Mouse (Mus musculus): ENCODE measurements at regions not wholly inside any gene's neighbourhood (a gene's known extent, or its start where the extent isn't known, plus 50 kb on each side); places are given as distances from the start of the nearest gene placed in this dataset.

DNA sequence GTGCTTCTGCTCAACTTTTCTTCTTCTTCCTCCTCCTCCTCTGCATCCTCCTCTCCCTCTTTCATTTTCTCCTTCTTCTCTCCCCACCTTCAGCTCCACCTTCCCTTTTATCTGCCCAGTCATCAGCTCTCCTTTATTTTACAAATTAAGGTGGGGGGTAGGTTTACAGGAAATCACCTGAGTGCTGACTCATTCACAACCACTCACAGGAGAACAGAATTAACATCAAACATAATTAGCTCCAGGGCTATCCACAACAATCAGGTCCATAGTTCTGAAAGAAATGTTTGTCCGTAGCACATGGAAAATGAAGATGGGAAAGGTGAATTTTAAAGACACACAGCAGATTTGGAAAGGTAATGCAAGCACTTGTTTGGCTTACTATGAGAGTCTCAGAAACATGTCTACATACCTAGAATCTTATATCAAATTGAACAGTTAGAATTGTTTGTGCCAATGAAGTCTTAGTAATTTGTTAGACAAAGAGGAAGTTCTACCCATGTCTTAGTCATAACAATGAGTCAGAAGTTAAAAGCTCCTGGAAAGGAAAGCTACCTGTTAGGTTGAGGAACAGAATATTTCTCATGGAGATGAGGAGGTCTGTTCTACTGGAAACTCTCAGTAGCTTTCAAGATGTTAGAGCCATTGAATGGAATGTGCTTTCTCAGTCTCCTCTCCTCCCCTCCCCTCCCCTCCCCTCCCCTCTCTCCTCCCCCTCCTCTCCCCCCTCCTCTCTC lies 108.8 kb upstream of the Tgfbr2 start:
- Histone ChIP-seq H3K4me3 (no peak overlapping the region), H3K27me3 (no peaks in the 10 kb centered on the region), H3K4me1 (no peaks in the 10 kb centered on the region), H3K9me3 (no peaks in the 10 kb centered on the region), H3K27ac (replicated peaks) (no peak overlapping the region), H3K4me2 (replicated peaks) (no peak overlapping the region), H3K9ac (replicated peaks) (no peak overlapping the region), H3K36me3 (no peaks in the 10 kb centered on the region)
- WGBS = 88% methylated on average over 1 of the region's 1 CpGs
- ATAC-seq (replicated peaks) = no peak

DNA sequence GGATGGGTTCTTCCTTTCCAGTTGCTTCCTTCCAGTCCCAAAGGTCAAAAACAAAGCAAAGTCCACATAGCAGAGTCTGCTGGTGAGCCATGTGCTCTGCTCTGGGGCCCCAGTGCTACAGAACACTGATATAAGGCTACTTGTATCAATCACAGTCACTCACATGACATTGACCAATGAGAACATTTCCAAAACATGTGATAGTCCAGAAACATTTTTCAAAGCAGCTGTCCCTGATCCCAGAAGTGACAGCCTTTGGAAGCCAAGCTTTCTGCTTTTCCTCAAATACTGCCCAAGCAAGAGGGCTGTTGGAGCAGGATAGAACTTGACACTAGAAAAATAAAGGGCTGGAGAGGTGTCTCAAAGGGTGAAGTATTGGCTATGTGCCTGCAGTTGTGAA lies 106.5 kb upstream of the Tgfbr2 start:
- no peak for ATAC-seq (replicated peaks)
- no peak overlapping the region for H3K9ac ChIP-seq (replicated peaks)
- H3K27me3 ChIP-seq = no peaks in the 10 kb centered on the region
- no peaks in the 10 kb centered on the region for H3K36me3 ChIP-seq
- no peak overlapping the region for H3K4me2 ChIP-seq (replicated peaks)
- no peaks in the 10 kb centered on the region for H3K9me3 ChIP-seq
- H3K4me3 ChIP-seq = no peak overlapping the region
- H3K27ac ChIP-seq (replicated peaks) = no peak overlapping the region
- H3K4me1 ChIP-seq = no peaks in the 10 kb centered on the region

DNA sequence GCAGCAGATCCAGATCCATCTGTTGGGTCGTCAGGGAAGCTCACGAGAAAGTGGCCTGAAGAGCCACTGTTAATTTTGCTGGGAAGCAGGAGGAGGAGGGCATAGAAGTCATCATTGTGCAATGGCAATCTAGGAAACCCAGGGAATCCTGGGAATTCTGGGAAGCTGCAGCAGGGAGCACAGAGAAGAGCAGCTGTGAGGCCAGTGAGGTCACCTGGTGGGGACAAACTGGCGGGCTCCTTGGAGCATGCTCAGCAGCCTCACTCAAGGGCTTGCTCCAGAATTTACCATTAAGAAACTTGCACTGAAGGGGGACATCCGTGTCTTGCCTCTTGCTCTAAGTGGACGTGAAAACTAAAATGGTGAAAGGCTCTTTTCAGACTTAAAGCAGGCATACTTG lies 105.0 kb upstream of the Tgfbr2 start:
- Histone ChIP-seq H3K4me1 (no peaks in the 10 kb centered on the region), H3K27me3 (no peaks in the 10 kb centered on the region), H3K9me3 (no peaks in the 10 kb centered on the region), H3K27ac (replicated peaks) (no peak overlapping the region), H3K36me3 (no peaks in the 10 kb centered on the region), H3K4me3 (no peak overlapping the region), H3K4me2 (replicated peaks) (no peak overlapping the region), H3K9ac (replicated peaks) (no peak overlapping the region)
- 89% methylated on average over 5 of the region's 5 CpGs for WGBS
- ATAC-seq (replicated peaks) = no peak

DNA sequence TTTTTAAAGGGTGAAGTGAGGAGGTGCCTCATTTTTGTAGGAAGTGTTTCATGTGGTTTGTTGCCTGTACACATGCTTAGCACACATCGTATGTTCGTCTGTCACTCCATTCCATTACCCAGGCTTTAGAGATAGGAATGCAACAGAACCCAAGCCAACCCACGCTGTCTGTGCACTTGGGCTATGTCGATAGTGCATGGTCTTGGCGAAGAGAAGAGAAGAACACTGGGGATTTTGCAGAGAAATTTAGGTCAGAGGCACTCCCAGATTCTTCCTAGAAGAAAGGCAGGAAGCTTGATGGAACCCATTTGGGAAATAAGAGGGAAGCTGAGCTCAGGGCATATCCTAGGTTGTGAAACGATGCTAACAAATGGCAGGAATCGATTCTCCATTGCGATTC lies 103.7 kb upstream of the Tgfbr2 start:
- no peaks in the 10 kb centered on the region for H3K9me3 ChIP-seq
- no peaks in the 10 kb centered on the region for H3K4me1 ChIP-seq
- no peak overlapping the region for H3K4me2 ChIP-seq (replicated peaks)
- no peak for ATAC-seq (replicated peaks)
- no peak overlapping the region for H3K4me3 ChIP-seq
- no peak overlapping the region for H3K27ac ChIP-seq (replicated peaks)
- no peak overlapping the region for H3K9ac ChIP-seq (replicated peaks)
- 94% methylated on average over 8 of the region's 8 CpGs for WGBS
- no peaks in the 10 kb centered on the region for H3K27me3 ChIP-seq
- H3K36me3 ChIP-seq = no peaks in the 10 kb centered on the region

DNA sequence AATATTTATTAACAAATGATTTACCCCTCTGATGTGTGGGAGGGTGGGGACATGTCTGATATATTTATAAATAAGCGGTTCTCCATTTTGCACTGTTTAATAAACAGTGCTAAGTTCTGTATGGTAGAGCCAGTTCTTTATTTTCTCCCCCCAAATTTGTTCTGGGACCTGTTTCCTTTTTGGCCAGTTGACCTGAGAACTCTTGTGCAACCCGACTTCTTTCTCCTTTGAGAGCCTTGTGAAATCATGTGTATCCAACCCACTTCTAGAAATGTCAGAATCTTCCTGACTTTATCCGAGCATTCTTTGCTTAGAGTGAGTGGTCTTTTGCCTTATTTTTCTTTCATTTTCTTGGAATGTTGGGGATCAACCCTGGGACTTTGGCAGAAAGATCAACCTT lies 102.6 kb upstream of the Tgfbr2 start:
- no peak overlapping the region for H3K4me3 ChIP-seq
- H3K9ac ChIP-seq (replicated peaks) = no peak overlapping the region
- no peaks in the 10 kb centered on the region for H3K36me3 ChIP-seq
- WGBS = 87% methylated on average over 3 of the region's 3 CpGs
- ATAC-seq (replicated peaks) = no peak
- H3K4me2 ChIP-seq (replicated peaks) = no peak overlapping the region
- no peaks in the 10 kb centered on the region for H3K27me3 ChIP-seq
- no peaks in the 10 kb centered on the region for H3K4me1 ChIP-seq
- no peak overlapping the region for H3K27ac ChIP-seq (replicated peaks)
- no peaks in the 10 kb centered on the region for H3K9me3 ChIP-seq

DNA sequence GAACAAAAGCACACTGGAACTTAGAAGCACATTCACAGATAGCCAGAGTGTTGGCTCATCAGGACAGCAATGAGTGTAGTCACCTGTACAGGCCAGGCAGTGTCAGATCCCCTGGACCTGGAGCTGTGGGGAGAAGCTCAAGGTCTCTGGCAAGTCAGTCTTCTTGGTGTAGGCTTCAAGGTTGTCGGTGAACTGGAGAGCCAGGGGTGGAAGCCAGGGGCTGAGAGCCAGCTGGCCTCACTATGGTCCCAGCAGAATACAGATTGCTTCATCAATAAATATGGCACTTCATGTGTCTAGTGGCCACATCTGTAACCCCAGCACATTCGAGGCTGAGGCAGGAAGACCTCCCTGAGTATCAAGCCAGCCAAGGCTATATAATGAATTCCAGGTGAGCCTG lies 101.0 kb upstream of the Tgfbr2 start:
- Histone ChIP-seq H3K36me3 (no peaks in the 10 kb centered on the region), H3K4me1 (no peaks in the 10 kb centered on the region), H3K4me2 (replicated peaks) (no peak overlapping the region), H3K9ac (replicated peaks) (no peak overlapping the region), H3K4me3 (no peak overlapping the region), H3K27ac (replicated peaks) (no peak overlapping the region), H3K9me3 (no peaks in the 10 kb centered on the region), H3K27me3 (no peaks in the 10 kb centered on the region)
- no peak for ATAC-seq (replicated peaks)
- WGBS = 82% methylated on average over 2 of the region's 2 CpGs

DNA sequence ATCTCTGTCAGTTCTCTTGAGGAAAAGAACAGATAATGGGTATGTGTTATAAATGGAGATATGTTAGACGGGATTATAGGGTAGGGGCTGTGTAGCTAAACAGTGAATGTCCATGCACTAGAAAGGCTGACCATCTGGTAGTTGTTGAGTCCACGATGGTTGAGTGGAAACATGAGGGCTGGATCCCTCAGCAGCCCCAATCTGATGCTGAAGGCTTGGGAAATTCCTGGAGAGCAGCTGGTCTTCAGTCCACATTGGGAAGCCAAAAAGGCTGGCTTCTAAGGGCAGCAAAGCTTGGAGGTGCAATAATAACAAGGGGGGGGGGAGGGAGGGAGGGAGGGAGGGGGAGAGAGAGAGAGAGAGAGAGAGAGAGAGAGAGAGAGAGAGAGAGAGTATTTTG lies 97.3 kb upstream of the Tgfbr2 start:
- H3K27me3 ChIP-seq = no peaks in the 10 kb centered on the region
- 81% methylated on average over 2 of the region's 2 CpGs for WGBS
- no peaks in the 10 kb centered on the region for H3K4me1 ChIP-seq
- H3K36me3 ChIP-seq = no peaks in the 10 kb centered on the region
- no peak overlapping the region for H3K27ac ChIP-seq (replicated peaks)
- H3K9me3 ChIP-seq = no peaks in the 10 kb centered on the region
- ATAC-seq (replicated peaks) = no peak
- no peak overlapping the region for H3K9ac ChIP-seq (replicated peaks)
- no peak overlapping the region for H3K4me3 ChIP-seq
- H3K4me2 ChIP-seq (replicated peaks) = no peak overlapping the region

DNA sequence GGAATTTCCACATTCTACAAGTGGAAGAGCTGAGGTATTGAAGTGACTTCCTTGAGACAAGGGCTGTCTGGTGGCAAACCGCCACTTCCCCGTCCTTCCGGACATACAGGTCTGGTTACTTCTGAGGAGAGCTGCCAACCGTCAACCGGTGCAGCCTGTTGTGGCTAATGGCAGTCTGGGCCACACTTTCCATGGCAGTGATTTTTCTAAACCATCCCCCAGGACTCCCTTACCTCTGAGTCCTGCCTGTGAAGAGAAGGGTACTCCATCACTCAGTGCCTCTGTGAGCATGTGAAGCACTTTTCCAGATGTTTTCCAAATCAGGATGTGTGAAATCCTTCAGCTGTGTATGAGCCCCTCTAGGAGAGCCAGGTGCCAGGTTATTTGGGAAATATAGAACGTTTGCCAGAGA lies 95.3 kb upstream of the Tgfbr2 start:
- no peak overlapping the region for H3K4me3 ChIP-seq
- no peaks in the 10 kb centered on the region for H3K9me3 ChIP-seq
- no peaks in the 10 kb centered on the region for H3K27me3 ChIP-seq
- H3K27ac ChIP-seq (replicated peaks) = no peak overlapping the region
- no peak overlapping the region for H3K9ac ChIP-seq (replicated peaks)
- H3K4me1 ChIP-seq = no peaks in the 10 kb centered on the region
- no peak for ATAC-seq (replicated peaks)
- H3K4me2 ChIP-seq (replicated peaks) = no peak overlapping the region
- 87% methylated on average over 6 of the region's 6 CpGs for WGBS
- H3K36me3 ChIP-seq = no peaks in the 10 kb centered on the region

DNA sequence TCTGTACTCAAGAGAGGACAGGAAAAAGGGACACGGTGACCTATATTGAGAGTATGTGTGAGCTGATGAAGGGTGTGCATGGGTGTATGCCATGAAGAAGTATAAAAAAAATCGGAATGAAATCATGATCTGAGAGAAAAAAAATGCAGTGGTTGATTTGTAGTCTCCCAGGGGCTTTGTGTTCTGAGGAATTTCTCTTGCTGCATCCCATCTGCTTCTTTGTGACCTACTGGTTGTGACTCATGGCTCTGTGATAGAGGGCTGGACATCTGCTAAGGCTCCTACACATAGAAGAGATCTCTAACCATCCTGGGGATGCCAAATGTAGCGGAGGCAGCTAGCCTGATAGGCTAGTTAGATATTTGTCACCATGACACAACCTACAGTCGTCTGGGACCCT lies 92.3 kb upstream of the Tgfbr2 start:
- Histone ChIP-seq H3K9me3 (no peaks in the 10 kb centered on the region), H3K27me3 (no peaks in the 10 kb centered on the region), H3K4me2 (replicated peaks) (no peak overlapping the region), H3K4me1 (no peaks in the 10 kb centered on the region), H3K4me3 (no peak overlapping the region), H3K27ac (replicated peaks) (no peak overlapping the region), H3K9ac (replicated peaks) (no peak overlapping the region), H3K36me3 (no peaks in the 10 kb centered on the region)
- no peak for ATAC-seq (replicated peaks)
- WGBS = 93% methylated on average over 4 of the region's 4 CpGs

DNA sequence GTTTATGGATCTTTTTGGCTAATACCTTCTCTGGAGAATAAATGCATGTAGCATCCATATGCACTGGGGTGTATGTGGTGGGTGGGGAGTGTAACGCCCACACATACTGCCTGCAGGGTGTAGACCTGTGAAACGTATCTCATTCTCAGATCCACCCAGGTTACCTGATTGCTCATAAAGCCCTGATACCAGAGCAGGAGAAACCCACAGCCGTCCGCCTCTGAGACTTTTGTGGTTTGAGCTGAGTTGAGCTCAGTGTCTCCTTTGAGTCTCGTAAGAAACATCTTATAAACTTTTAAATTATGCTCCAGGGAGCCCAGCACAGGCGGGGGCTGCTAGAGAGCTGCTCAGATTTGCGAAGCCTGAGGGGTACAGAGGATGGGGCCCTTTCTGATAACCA lies 88.7 kb upstream of the Tgfbr2 start:
- WGBS = 87% methylated on average over 7 of the region's 7 CpGs
- ATAC-seq (replicated peaks) = no peak
- no peaks in the 10 kb centered on the region for H3K9me3 ChIP-seq

DNA sequence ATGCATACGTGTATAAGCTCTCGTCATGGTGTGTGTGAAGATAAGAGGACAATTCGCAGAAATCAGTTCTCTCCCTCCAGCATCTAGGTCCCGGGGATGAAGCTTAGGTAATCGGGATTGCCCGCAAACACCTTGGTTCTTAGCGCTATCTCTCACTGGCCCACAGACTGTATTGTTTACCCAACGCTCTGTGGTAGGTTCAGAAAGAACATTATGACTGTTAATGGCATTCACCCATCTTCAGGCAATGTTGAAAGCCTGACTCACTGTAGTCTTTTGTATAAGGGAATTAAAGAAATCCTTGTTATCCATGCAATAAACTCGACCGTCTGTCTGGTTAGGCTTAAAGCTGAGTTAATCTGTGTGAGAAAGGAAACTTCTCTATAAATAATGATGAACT lies 84.4 kb upstream of the Tgfbr2 start:
- 69% methylated on average over 10 of the region's 10 CpGs for WGBS

More for the DNA sequence above, 88.7 kb upstream of the Tgfbr2 start:
- Histone ChIP-seq H3K27ac (replicated peaks) (no peak overlapping the region), H3K4me3 (no peak overlapping the region), H3K4me2 (replicated peaks) (no peak overlapping the region), H3K9ac (replicated peaks) (no peak overlapping the region), H3K36me3 (no peaks in the 10 kb centered on the region), H3K27me3 (no peaks in the 10 kb centered on the region), H3K4me1 (no peaks in the 10 kb centered on the region)

DNA sequence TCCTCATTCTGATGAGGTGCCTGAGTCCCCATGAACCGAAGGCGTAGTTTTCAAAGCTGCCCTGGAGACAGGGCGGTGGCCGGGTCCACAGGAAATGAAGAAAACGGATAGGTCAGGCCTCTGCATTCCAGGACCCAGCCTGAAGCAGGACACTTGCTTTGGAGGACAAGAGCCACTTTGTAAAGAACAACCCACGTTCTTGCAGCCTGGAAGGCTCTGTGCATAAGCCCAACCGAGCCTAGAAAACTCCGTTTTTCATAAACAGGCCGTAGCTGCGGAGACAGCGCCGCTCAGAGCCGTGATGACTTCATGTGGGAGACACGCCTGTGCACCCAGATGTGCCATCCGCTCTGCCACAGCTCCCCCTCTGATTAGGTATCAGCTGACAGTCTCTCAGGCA lies 78.4 kb upstream of the Tgfbr2 start:
- Histone ChIP-seq H3K4me3 (no peak overlapping the region), H3K4me1 (no peaks in the 10 kb centered on the region), H3K9me3 (no peaks in the 10 kb centered on the region), H3K4me2 (replicated peaks) (no peak overlapping the region), H3K36me3 (no peaks in the 10 kb centered on the region), H3K27me3 (no peaks in the 10 kb centered on the region), H3K27ac (replicated peaks) (no peak overlapping the region), H3K9ac (replicated peaks) (no peak overlapping the region)
- 91% methylated on average over 15 of the region's 15 CpGs for WGBS
- no peak for ATAC-seq (replicated peaks)

More for the DNA sequence above, 84.4 kb upstream of the Tgfbr2 start:
- H3K27ac ChIP-seq (replicated peaks) = no peak overlapping the region
- no peak overlapping the region for H3K4me3 ChIP-seq
- no peaks in the 10 kb centered on the region for H3K36me3 ChIP-seq
- no peak overlapping the region for H3K4me2 ChIP-seq (replicated peaks)
- H3K9me3 ChIP-seq = no peaks in the 10 kb centered on the region
- no peak for ATAC-seq (replicated peaks)
- no peak overlapping the region for H3K9ac ChIP-seq (replicated peaks)
- H3K27me3 ChIP-seq = no peaks in the 10 kb centered on the region
- no peaks in the 10 kb centered on the region for H3K4me1 ChIP-seq

DNA sequence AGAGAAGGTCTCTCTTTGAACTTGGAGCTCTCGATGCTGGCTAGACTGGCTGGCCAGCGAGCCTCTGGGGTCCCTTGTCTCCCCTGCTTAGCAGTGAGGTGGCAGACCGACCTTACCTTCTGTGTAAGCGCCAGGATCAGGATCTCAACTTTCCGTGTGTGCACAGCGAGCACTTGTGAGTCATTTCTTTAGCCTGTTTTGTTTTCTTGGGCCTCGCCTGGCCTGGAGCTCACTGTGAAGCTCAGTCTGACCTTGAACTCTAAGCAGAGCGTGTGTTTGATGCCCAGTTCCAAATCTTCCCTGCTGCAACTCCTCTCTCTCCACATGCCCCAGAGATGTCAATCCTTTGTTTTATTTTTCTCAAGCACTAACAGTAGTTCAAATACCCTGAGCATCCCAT lies 77.6 kb upstream of the Tgfbr2 start:
- no peak overlapping the region for H3K27ac ChIP-seq (replicated peaks)
- H3K4me1 ChIP-seq = no peaks in the 10 kb centered on the region
- no peaks in the 10 kb centered on the region for H3K27me3 ChIP-seq
- H3K9ac ChIP-seq (replicated peaks) = no peak overlapping the region
- no peak for ATAC-seq (replicated peaks)
- no peak overlapping the region for H3K4me2 ChIP-seq (replicated peaks)
- H3K36me3 ChIP-seq = no peaks in the 10 kb centered on the region
- 85% methylated on average over 8 of the region's 8 CpGs for WGBS
- H3K9me3 ChIP-seq = no peaks in the 10 kb centered on the region
- H3K4me3 ChIP-seq = no peak overlapping the region

All from forebrain, embryonic 15.5 days (tissue).